Mouse (Mus musculus) spleen, adult 2 months (tissue): Measurements from ENCODE around the gene Rspo1.

Experiments
- CTCF ChIP-seq: fragments of 200-500 bp; IDR thresholded peaks from 2 replicates; pipeline ENCODE4 v1.5.1; 2011; ENCODE audit warnings: mild to moderate bottlenecking, inconsistent platforms; ENCODE audit not compliant: insufficient read depth, insufficient read length, insufficient replicate concordance; ENCODE audit errors: extremely low read depth
- POLR2A ChIP-seq: fragments of 200-500 bp; IDR thresholded peaks from 2 replicates; pipeline ENCODE4 v1.6.1; 2011; ENCODE audit warnings: low read depth, low read length, inconsistent platforms

- TF ChIP-seq CTCF: no peak
- no peak for TF ChIP-seq POLR2A
Observed at GRCm38 (mm10) chr4:124971094-124971493, 15.1 kb upstream of the Rspo1 start.
